Mouse (Mus musculus) bone marrow macrophage, adult 2 months (primary cell): ENCODE results near the gene Olfr433. TPM values are rescaled to one million over a fixed set of nuclear protein-coding genes. Genes with fewer than 3 reads are reported as not detected.
"Not testable (repeated sequence)": the region's sequence is repeated elsewhere in the genome, so short reads cannot be mapped to it uniquely, and the experiment has no call there.

ENCODE experiments used
- H3K27ac ChIP-seq: 2 replicates; pipeline ENCODE4 v1.5.1; 2012; ENCODE audit warnings: low read depth, low read length; ENCODE audit not compliant: insufficient read depth
- H3K4me1 ChIP-seq: 2 replicates; pipeline ENCODE4 v1.6.1; 2012; ENCODE audit warnings: low read length; ENCODE audit not compliant: control insufficient read depth, insufficient read depth
- H3K4me3 ChIP-seq: 2 replicates; pipeline ENCODE4 v1.5.1; 2012; ENCODE audit warnings: mild to moderate bottlenecking, low read length, moderate library complexity; ENCODE audit not compliant: insufficient read depth
- CTCF ChIP-seq: IDR thresholded peaks from 2 replicates; pipeline ENCODE4 v1.5.1; 2012; ENCODE audit warnings: low read depth, mild to moderate bottlenecking, low read length, moderate library complexity
- POLR2A ChIP-seq: IDR thresholded peaks from 2 replicates; pipeline ENCODE4 v1.6.1; 2012; ENCODE audit warnings: mild to moderate bottlenecking, low read depth, low read length, borderline replicate concordance
- polyA plus RNA-seq: library from polyadenylated mRNA; stranded (reverse); fragments of >200 nt; gene quantifications from 2 replicates; pipeline ENCODE4 v1.2.4, GENCODE M21; 2012; ENCODE audit not compliant: missing spikeins, insufficient read depth, insufficient read length

The Olfr433 gene
- polyA plus RNA-seq, 1 experiment, result not detected

DNA sequence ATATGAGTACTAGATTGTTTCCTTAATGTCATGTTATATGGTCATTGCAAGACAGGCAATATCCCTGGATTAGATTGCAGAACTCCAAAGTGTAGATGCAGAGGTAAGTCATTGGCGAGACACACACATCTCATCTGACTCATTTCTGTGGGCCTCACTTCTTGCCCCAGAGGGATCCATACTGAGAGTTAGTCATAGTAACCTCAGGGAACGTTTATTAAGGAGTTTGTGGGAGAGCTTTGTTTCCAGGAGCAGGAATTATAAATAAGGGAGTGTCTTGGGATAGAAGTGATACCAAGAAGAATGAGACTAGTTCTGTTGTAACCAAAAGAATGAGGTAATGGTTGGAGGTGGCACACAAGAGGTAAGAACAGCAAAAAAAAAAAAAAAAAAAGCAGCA, 8.4 kb downstream of the Olfr433 start, which contains the start of gene Olfr432:
TSS of gene Olfr432 (plus strand) at position 313 of the 400 bp plus-strand sequence.
- Histone ChIP-seq H3K4me3 (no peak within 1 kb of the TSS), H3K27ac (no peak within 1 kb of the TSS), H3K4me1 (peaks cover 17% of the 10 kb centered on the region)
- TF ChIP-seq CTCF (no peak), POLR2A (no peak)

DNA sequence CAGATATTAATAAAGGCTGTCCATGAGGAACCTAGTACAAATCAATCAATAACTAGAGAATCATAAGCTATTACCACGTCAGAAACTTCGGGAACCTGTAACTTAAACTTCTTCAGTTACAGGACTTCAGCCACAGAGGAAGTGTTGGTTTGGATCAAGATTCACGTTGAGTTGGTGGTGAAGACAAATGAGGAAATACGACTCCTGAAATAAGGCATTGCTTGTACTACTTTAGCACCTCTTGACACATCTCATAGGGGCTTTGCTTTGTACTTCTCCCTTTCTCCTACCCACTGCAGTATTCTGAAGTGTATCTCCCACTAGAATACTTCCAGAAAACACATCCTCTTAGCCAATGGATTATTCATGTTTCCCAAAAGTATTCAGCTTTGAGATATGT, 8.9 kb downstream of the Olfr433 start:
- peaks cover 17% of the 10 kb centered on the region for H3K4me1 ChIP-seq
- not testable (repeated sequence) for H3K4me3 ChIP-seq, H3K27ac ChIP-seq

DNA sequence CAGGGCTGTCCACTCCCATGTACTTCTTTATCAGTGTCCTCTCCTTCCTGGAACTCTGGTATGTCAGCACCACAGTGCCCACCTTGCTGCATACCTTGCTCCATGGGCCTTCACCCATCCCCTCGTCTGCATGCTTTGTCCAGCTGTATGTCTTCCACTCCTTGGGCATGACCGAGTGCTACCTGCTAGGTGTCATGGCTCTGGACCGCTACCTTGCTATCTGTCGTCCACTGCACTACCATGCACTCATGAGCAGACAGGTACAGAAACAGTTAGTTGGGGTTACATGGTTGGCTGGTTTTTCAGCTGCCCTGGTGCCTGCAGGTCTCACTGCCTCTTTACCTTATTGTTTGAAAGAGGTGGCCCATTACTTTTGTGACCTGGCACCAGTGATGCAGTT, 10.0 kb downstream of the Olfr433 start:
- TF ChIP-seq POLR2A (no peak), CTCF (no peak)
- Histone ChIP-seq H3K27ac (no peak overlapping the region), H3K4me3 (no peak overlapping the region), H3K4me1 (peaks cover 17% of the 10 kb centered on the region)

DNA sequence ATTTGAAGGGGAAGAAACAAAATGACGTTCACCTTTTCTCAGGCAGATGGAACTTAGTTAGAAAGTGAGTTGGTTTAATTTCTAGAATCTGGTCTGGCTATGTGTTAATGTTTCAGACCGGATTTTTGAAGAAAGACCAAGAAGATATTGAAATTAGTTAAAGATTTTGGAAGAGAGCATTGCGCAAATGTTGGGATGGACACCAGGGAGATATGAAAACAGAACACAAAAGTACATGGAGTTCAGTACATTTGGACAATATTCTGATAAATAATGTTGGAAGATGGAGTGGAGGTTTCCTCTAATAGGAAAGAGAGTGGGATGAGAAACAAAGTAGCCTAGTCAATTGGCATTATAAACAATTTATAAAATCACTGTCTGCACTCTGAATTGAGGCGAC, 11.0 kb downstream of the Olfr433 start:
- no peak overlapping the region for H3K27ac ChIP-seq
- H3K4me3 ChIP-seq, result no peak overlapping the region
- TF ChIP-seq CTCF, result no peak
- H3K4me1 ChIP-seq, result peaks cover 19% of the 10 kb centered on the region

DNA sequence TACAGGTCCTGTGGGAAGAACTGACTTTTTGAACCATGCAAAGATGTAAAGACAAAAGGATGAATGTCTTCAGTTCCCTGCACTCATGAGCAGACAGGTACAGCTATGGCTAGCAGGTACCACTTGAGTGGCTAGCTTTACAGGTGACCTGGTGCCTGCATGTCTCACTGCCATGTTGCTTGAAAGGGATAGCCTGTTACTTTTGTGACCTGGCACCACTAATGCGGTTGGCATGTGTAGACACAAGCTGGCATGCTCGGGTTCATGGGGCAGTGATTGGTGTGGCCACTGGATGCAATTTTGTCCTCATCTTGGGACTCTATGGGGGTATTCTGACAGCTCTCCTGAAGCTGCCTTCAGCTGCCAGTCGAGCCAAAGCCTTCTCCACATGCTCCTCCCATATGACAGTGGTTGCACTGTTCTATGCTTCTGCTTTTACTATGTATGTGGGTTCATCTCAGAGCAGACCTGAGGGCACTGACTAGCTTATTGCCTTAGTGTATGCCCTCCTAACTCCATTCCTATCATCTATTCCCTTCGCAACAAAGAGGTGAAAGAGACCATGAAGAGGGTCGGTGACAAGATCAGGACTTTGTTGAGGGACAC, 11.5 kb downstream of the Olfr433 start:
- no peak overlapping the region for H3K27ac ChIP-seq
- H3K4me1 ChIP-seq, result peaks cover 19% of the 10 kb centered on the region
- H3K4me3 ChIP-seq, result no peak overlapping the region
- TF ChIP-seq CTCF (no peak), POLR2A (no peak)

DNA sequence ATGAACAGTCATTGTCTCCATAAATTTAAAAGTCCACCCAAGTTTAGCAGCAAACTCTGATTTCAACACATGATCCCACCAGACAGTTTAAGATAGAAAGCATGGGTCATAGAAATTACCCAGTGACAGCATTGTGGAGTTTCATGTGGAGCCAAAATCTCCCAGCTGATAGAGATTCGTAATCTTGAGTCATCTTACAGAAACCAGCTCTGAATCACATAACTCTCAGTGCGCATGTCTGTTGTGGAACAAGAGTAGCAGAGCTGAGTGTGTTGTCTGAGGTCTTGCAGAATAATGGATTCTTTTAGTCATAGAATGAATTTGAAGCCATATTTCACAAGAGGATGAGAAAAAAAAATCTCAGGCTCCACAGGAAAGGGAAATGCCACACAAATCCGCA, 12.5 kb downstream of the Olfr433 start:
- Histone ChIP-seq H3K27ac (no peak overlapping the region), H3K4me1 (peaks cover 19% of the 10 kb centered on the region), H3K4me3 (no peak overlapping the region)
- TF ChIP-seq CTCF (no peak), POLR2A (no peak)

DNA sequence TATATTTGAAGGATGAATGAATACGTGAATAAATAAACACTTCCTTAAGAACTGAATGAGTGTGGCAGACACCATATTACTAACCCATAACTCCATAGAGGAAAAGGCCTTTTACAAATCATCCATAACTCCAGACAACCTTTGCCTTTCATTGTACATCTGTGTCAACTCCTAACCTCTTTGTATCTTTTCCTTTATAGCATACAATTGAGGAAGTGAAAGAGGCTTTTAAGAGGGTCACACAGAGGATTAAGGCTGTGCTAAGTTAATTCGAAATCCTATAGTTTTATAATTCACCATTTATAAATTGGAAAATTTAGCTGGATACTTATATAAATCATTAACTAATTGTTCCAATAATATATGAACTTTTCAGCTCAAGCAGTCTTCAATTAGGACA, 14.7 kb downstream of the Olfr433 start:
- H3K4me3 ChIP-seq, result no peak overlapping the region
- TF ChIP-seq CTCF (no peak), POLR2A (no peak)
- no peak overlapping the region for H3K27ac ChIP-seq
- peaks cover 14% of the 10 kb centered on the region for H3K4me1 ChIP-seq

DNA sequence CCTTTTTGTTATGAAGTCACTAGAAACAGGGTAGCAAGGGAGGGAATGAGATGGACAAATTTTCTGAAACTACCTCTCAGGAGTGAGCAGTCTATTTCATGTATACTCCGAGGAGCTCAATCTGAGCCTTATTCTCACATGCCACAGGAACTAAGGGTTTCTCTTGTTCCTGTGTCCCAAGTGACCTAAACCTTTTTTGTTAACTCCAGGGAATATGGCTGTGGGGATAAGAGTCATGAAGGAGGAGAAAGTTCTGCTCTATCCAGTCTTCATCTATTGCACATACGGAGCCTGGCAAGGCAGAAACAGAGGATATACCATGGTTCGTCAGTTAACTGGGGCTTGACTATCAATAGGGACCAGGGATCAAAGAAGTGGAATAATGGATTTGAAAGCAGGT, 25.8 kb downstream of the Olfr433 start, which contains the start of gene Olfr430:
TSS of gene Olfr430 (plus strand) at position 301 of the 400 bp plus-strand sequence.
- H3K4me1 ChIP-seq, result no peaks in the 10 kb centered on the region
- no peak for TF ChIP-seq CTCF
- no peak for TF ChIP-seq POLR2A
- H3K27ac ChIP-seq, result no peak within 1 kb of the TSS
- H3K4me3 ChIP-seq, result no peak within 1 kb of the TSS

DNA sequence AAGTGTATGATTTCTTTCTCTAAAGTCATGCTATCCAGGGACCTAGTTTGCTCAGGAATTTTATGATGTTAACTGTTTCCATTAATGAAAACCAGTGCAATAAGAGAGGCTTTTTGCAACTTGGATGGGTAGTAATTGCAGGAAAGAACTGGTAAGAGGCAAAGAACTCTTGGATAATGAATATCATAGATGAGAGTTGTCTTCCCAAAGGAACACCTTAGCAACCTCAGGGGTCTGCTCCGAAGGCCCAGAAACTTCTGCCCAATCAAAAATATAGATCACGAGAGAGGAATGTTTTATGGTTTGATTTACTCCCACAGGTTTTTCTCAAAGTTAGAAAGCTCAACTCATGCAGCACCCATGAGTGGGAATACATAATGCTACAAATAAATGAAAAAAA, 43.5 kb downstream of the Olfr433 start, which contains the start of gene Olfr429:
TSS of gene Olfr429 (plus strand) at position 301 of the 400 bp plus-strand sequence.
- no peaks in the 10 kb centered on the region for H3K4me1 ChIP-seq
- H3K4me3 ChIP-seq, result no peak within 1 kb of the TSS
- no peak within 1 kb of the TSS for H3K27ac ChIP-seq
- TF ChIP-seq POLR2A (no peak), CTCF (no peak)

Other genes starting within 250 kb of the Olfr433 start
- gene Ifi211, start 127.7 kb upstream of the Olfr433 start, polyA plus RNA-seq, result 104 and 108 TPM in 2 replicates
- 395 and 406 TPM in 2 replicates for gene Mndal, start 98.2 kb upstream of the Olfr433 start, polyA plus RNA-seq
- 165 and 170 TPM in 2 replicates for gene Ifi203, start 98.0 kb upstream of the Olfr433 start, polyA plus RNA-seq
- gene Ifi202b, start 58.0 kb upstream of the Olfr433 start, polyA plus RNA-seq, result not detected in 2 replicates
- gene Ifi205, start 8.9 kb upstream of the Olfr433 start, polyA plus RNA-seq, result 7.4 and 9.0 TPM in 2 replicates
- not detected in 2 replicates for gene Olfr432, start 8.5 kb downstream of the Olfr433 start, polyA plus RNA-seq
- not detected in 2 replicates for gene Olfr430, start 25.9 kb downstream of the Olfr433 start, polyA plus RNA-seq
- 0.61 TPM in 1 of 2 replicates, not detected in the other for gene Olfr429, start 43.6 kb downstream of the Olfr433 start, polyA plus RNA-seq
- gene Olfr427, start 56.2 kb downstream of the Olfr433 start, polyA plus RNA-seq, result not detected in 2 replicates
- gene Olfr231, start 80.5 kb downstream of the Olfr433 start, polyA plus RNA-seq, result not detected in 2 replicates
- gene Olfr424, start 90.8 kb downstream of the Olfr433 start, polyA plus RNA-seq, result not detected in 2 replicates
- gene Olfr420, start 114.9 kb downstream of the Olfr433 start, polyA plus RNA-seq, result not detected in 2 replicates
- 0.20 TPM in 1 of 2 replicates, not detected in the other for gene Spta1, start 132.1 kb downstream of the Olfr433 start, polyA plus RNA-seq
- gene Olfr419, start 211.4 kb downstream of the Olfr433 start, polyA plus RNA-seq, result not detected in 2 replicates